Mouse (Mus musculus) olfactory bulb, adult 2 months (tissue): ENCODE results near the gene Ston1. TPM values are rescaled to one million over a fixed set of nuclear protein-coding genes. Genes with fewer than 3 reads are reported as not detected.

Experiments
- H3K27ac ChIP-seq: fragments of 200-500 bp; 2 replicates; pipeline ENCODE4 v1.5.1; 2012; ENCODE audit warnings: low read depth, low read length; ENCODE audit not compliant: insufficient read depth
- H3K4me1 ChIP-seq: fragments of 200-500 bp; 2 replicates; pipeline ENCODE4 v1.6.1; 2012; ENCODE audit warnings: low read length; ENCODE audit not compliant: control insufficient read depth, insufficient read depth
- H3K4me3 ChIP-seq: fragments of 200-500 bp; 2 replicates; pipeline ENCODE4 v1.5.1; 2012; ENCODE audit warnings: mild to moderate bottlenecking, low read depth, low read length, moderate library complexity; ENCODE audit not compliant: insufficient read depth
- CTCF ChIP-seq: fragments of 200-500 bp; IDR thresholded peaks from 2 replicates; pipeline ENCODE4 v1.5.1; 2012; ENCODE audit warnings: low read depth, mild to moderate bottlenecking, low read length, moderate library complexity; ENCODE audit not compliant: insufficient read depth
- POLR2A ChIP-seq: fragments of 200-500 bp; IDR thresholded peaks from 2 replicates; pipeline ENCODE4 v1.6.1; 2012; ENCODE audit warnings: mild to moderate bottlenecking, low read depth, low read length, moderate library complexity; ENCODE audit not compliant: insufficient read depth
- WGBS: fragments of 180-500 bp; shearing (Covaris S2); methylation state at CpG from one replicate; pipeline ENCODE4 v1.1.7; 2018; 5-methylcytosine and 5-hydroxymethylcytosine counted together
- polyA plus RNA-seq: library from polyadenylated mRNA; stranded (reverse); fragments of >200 nt; gene quantifications from 2 replicates; pipeline ENCODE4 v1.2.4, GENCODE M21; 2012; ENCODE audit warnings: low replicate concordance; ENCODE audit not compliant: missing spikeins, insufficient read depth, insufficient read length

Gene Ston1
- polyA plus RNA-seq, 1 experiment = not detected

DNA sequence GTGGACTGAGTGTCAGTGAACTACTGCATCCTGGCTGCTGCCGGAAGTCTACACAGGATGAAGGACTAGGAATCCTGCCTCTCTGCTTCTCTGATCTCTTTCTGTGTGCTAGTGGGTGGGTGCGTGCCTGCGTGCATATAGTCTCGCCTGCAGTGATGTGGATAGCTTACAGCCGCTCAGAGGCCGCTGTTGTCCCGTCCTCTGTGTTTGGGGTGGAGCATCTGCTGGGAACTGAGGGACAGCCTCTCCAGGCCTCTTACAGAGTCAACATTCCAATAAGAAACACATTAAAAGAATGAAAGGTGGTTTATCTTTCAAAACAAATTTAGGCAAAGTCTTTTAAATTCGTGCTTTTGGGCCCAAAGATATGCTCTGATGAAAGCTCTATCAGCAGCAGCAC, 44.4 kb downstream of the Ston1 start:
- TF ChIP-seq POLR2A (no peak), CTCF (no peak)
- Histone ChIP-seq H3K4me1 (no peaks in the 10 kb centered on the region; the same call in 1 of the 2 replicates), H3K27ac (no peak overlapping the region), H3K4me3 (no peak overlapping the region)
- WGBS = 95% methylated on average over 8 of the region's 8 CpGs

DNA sequence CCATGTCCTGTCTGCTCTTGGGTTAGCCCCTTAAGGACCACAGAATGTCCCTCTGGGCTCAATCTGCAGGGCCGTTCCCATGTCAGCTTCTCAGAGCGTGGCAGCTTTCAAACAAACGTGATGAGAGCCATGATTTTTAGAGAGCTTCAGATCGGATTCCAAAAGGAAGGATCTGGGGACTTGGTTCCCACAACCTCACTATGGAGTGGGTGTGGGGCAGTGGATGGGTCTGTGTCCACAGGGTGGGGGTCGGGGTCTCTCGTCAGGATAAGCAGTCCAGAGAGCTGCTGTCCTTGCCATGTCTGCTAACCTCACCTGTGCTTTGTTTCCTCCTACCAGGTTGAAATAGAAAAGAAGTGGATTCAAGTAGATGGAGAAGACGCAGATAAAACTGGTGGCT, 47.4 kb downstream of the Ston1 start:
- Histone ChIP-seq H3K4me1 (no peaks in the 10 kb centered on the region), H3K27ac (no peak overlapping the region), H3K4me3 (no peak overlapping the region)
- TF ChIP-seq POLR2A (no peak), CTCF (no peak)
- 90% methylated on average over 7 of the region's 7 CpGs for WGBS

DNA sequence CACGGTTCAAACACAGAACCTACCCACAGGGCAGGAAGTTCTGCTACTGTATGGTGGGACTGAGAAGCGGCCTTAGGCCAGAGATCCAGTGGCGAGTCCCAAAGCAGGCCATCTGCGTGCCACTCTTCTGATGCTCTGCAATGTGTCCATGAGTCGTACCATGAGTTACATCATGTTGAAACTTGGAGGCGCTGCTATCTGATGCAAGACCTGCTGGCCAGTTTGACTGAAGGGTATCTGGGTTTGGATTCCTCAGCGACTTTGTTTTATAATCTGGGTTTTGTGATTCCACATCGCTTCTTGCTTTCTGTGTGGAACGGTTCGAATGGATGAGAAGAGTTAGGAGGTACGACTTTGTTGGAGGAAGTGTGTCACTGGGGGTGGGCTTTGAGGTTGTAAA, 47.8 kb downstream of the Ston1 start:
- 93% methylated on average over 11 of the region's 11 CpGs for WGBS
- H3K4me3 ChIP-seq = no peak overlapping the region
- H3K27ac ChIP-seq = no peak overlapping the region
- no peaks in the 10 kb centered on the region for H3K4me1 ChIP-seq
- TF ChIP-seq CTCF (no peak), POLR2A (no peak)

DNA sequence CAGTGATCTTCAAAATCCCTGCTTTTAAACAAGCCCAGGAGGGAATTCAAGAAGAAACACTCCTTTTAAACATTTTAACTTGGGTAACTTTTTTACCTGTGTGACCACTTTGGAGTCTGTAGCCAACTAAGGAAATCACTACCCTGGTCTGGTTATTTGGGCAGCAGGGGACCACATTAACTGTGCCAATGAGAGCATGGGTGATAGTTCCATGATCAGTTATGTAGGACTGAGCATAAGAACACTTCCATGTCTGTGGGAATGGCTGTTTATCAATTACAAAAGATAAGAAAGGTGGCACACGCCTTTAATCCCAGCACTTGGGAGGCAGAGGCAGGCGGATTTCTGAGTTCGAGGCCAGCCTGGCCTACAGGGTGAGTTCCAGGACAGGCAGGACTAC, 49.7 kb downstream of the Ston1 start:
- TF ChIP-seq CTCF (no peak), POLR2A (no peak)
- H3K4me1 ChIP-seq = no peaks in the 10 kb centered on the region
- H3K27ac ChIP-seq = no peak overlapping the region
- WGBS = 95% methylated on average over 3 of the region's 3 CpGs
- H3K4me3 ChIP-seq = no peak overlapping the region

DNA sequence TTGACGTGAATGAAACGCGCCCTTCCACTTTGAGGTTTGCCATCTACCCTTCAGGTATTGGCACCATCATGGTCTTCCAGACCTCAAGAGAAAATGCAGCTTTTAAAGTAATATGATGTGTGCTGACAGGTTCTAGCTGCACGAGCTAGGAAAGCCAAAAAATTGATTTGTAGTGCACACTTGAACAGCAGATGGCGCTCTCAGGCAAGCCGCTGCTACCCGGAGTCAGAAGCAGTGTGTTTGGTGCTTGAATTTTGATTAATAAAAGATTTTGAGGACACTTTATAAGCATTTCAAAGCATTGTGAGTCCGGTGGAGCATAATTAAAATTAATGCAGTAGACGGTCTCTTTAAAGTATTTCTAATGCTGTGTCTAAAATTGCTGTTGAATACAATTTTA, 54.5 kb downstream of the Ston1 start:
- no peak for TF ChIP-seq POLR2A
- TF ChIP-seq CTCF = peak; percentile 41; the same call in 1 of the 2 replicates
- Histone ChIP-seq H3K4me1 (peaks cover 2% of the 10 kb centered on the region), H3K4me3 (no peak overlapping the region), H3K27ac (no peak overlapping the region)
- WGBS = 2% methylated on average over 9 of the region's 9 CpGs

DNA sequence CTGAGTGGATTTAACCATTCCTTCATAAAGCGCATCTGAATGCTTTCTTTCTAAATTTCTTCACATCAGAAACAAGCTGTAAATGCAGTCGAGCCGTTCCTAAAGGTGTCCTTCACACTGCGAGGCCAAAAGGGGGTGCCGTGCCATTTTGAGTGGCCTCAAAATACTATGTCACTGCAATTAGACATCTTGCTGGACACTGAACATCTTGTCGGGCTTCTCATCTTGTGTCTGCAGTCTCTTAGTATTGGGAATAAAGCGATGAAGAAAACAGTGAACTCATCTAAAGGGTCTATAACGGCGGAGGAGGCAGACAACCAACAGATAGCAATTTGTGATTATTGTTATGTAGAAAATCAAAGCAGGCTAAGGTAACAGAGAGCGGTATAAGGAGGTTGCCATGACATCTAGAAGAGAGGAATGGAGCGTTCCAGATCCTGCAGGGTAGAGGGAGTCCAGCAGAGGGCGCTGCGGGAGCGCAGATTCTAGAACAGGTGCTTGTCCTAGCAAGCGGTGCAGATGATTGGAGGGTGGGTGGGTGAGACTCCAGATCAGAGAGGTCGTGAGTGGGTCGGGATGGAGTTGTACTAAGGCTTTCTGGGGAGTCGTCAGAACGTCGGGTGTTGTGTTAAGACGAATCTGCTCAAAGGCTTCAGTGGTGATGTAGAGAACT, 55.4 kb downstream of the Ston1 start:
- H3K27ac ChIP-seq = no peak overlapping the region
- 0 out of 2 replicates have a peak overlapping the region, but pooled peaks have one; percentile 13 for H3K4me3 ChIP-seq
- 13% methylated on average over 21 of the region's 21 CpGs for WGBS
- H3K4me1 ChIP-seq = peaks cover 2% of the 10 kb centered on the region
- TF ChIP-seq CTCF (peak; percentile 95), POLR2A (no peak)

DNA sequence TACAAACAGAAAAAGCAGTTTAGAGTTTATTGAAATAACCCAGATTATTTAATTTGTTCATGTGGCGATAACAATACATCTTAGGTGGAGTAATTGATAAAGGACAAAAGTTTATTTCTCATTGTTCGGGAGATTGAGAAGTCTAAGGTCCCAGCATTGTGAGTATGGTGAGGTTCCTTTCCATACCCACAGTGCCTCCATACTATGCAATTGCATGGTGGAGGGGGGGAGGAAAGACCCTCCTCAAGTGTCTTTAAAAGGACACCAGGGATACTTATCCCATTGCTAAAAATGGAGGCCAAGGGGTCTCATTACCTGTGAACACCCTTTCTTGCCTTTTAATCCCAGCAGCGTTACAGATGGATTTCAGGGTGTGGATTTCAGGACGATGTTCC, 55.9 kb downstream of the Ston1 start:
- H3K27ac ChIP-seq = no peak overlapping the region
- peaks cover 2% of the 10 kb centered on the region for H3K4me1 ChIP-seq
- no peak overlapping the region for H3K4me3 ChIP-seq
- TF ChIP-seq POLR2A = no peak
- no peak for TF ChIP-seq CTCF
- WGBS = 75% methylated on average over 4 of the region's 4 CpGs

DNA sequence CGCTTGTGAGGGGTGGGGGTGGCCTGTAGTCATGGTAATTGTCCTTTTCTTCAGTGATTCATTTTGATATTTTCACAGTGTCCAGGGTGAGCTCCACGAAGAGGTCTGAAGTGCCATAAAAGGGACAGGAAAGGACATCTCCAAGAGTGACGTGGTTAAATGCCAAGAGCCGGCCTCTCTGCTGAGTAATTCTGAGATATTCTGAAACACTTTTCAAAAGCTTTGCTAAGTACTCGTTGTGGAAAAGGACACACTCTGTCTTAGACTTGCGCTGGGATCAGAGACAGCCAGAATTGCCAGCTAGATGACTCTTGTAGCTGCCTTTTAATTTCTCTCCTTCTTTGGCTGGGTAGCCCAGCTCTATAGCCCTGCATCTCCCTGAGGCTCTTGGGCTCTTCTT, 61.0 kb downstream of the Ston1 start:
- no peaks in the 10 kb centered on the region for H3K4me1 ChIP-seq
- WGBS = 59% methylated on average over 6 of the region's 6 CpGs
- no peak overlapping the region for H3K27ac ChIP-seq
- H3K4me3 ChIP-seq = no peak overlapping the region
- no peak for TF ChIP-seq POLR2A
- TF ChIP-seq CTCF = no peak

DNA sequence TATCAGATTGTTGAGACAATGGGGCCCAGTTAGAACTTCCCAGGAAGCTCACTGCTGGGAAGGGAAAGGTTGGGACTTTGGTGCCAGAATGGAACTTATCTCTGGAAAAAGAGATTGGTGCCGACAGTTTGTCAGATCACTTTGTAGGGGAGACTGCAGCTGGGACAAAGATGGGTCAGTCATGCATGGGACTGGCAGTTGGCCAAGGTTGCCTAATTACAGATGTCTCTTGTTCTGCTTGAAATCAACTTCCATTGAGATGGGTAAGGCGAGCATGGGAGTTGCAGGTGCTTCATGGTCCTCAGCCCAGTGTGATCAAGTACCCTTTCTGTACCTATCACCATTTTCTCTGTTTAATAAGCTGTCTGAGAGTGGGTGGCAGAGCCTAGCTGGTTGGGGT, 68.6 kb downstream of the Ston1 start:
- 75% methylated on average over 2 of the region's 2 CpGs for WGBS
- Histone ChIP-seq H3K4me1 (peaks cover 4% of the 10 kb centered on the region; the same call in 1 of the 2 replicates), H3K4me3 (no peak overlapping the region), H3K27ac (no peak overlapping the region)
- no peak for TF ChIP-seq CTCF
- TF ChIP-seq POLR2A = no peak
